Mouse (Mus musculus) urinary bladder, postnatal 25 days (tissue): ENCODE results near the gene Gm38392.
A peak's percentile ranks its signal among the peaks of the same experiment; 100 is the strongest.

ENCODE experiments used
- DNase-seq: peaks from one replicate; pipeline ENCODE4 v3.0.0; 2022; ENCODE audit warnings: low spot score

Gm38392 gene

GRCm38 (mm10) chr3:88214971-88215552 lies 71.9 kb downstream of the Gm38392 start:
- DNase-seq: peak; percentile 17

GRCm38 (mm10) chr3:88214197-88214938 lies 72.6 kb downstream of the Gm38392 start:
- DNase-seq: no peak

GRCm38 (mm10) chr3:88213019-88213418 lies 74.0 kb downstream of the Gm38392 start:
- no peak for DNase-seq

- DNase-seq: no peak
Measured at GRCm38 (mm10) chr3:88212356-88212755, 74.7 kb downstream of the Gm38392 start.

GRCm38 (mm10) chr3:88210918-88211317 lies 76.1 kb downstream of the Gm38392 start:
- DNase-seq: no peak

- DNase-seq: no peak
Measured at GRCm38 (mm10) chr3:88210121-88210520, 76.9 kb downstream of the Gm38392 start.

- no peak for DNase-seq
Measured at GRCm38 (mm10) chr3:88209306-88209705, 77.7 kb downstream of the Gm38392 start.

- no peak for DNase-seq
Measured at GRCm38 (mm10) chr3:88208226-88208720, 78.7 kb downstream of the Gm38392 start.

- DNase-seq: no peak
Measured at GRCm38 (mm10) chr3:88207451-88208100, 79.4 kb downstream of the Gm38392 start.

- no peak for DNase-seq
Measured at GRCm38 (mm10) chr3:88206901-88207371, 80.1 kb downstream of the Gm38392 start.

- no peak for DNase-seq
Measured at GRCm38 (mm10) chr3:88206500-88206899, 80.5 kb downstream of the Gm38392 start.

GRCm38 (mm10) chr3:88205563-88206491 lies 81.2 kb downstream of the Gm38392 start:
- DNase-seq: no peak

GRCm38 (mm10) chr3:88205176-88205562 lies 81.8 kb downstream of the Gm38392 start:
- no peak for DNase-seq

GRCm38 (mm10) chr3:88204751-88205150 lies 82.3 kb downstream of the Gm38392 start:
- DNase-seq: no peak

GRCm38 (mm10) chr3:88203999-88204700 lies 82.9 kb downstream of the Gm38392 start:
- no peak for DNase-seq

- no peak for DNase-seq
Measured at GRCm38 (mm10) chr3:88203456-88203855, 83.6 kb downstream of the Gm38392 start.

GRCm38 (mm10) chr3:88202986-88203385 lies 84.0 kb downstream of the Gm38392 start:
- no peak for DNase-seq

GRCm38 (mm10) chr3:88201640-88202039 lies 85.4 kb downstream of the Gm38392 start:
- DNase-seq: no peak

- no peak for DNase-seq
Measured at GRCm38 (mm10) chr3:88200972-88201330, 86.1 kb downstream of the Gm38392 start.

- DNase-seq: peak; percentile 6
Measured at GRCm38 (mm10) chr3:88200161-88200971, 86.6 kb downstream of the Gm38392 start.
